Mouse (Mus musculus) spleen, adult 12 weeks (tissue): Measurements from ENCODE around the gene Ralgps2.

Source experiments
- DNase-seq: peaks from one replicate; pipeline ENCODE4 v3.0.0; 2022; ENCODE audit warnings: low spot score

Gene Ralgps2

DNA sequence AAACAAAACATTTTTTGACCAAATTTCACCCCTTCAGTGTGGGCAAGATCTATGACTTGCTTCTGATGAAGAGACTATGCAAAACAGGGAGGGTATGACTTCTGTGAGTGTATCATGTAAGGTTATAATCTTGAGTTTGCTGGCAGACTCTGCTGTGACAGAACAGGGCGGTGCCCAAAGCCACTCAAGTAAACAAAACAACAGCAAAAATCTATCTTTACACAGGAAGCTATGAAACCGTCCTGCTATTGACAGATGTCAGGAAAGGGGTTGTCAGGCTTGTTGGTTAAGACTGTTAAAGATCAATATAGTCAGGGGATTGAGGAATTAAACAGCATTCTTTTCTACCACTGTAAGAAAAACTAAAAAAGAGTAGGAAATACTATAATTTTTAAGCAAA is 33.8 kb downstream of the Ralgps2 start:
- DNase-seq = no peak

DNA sequence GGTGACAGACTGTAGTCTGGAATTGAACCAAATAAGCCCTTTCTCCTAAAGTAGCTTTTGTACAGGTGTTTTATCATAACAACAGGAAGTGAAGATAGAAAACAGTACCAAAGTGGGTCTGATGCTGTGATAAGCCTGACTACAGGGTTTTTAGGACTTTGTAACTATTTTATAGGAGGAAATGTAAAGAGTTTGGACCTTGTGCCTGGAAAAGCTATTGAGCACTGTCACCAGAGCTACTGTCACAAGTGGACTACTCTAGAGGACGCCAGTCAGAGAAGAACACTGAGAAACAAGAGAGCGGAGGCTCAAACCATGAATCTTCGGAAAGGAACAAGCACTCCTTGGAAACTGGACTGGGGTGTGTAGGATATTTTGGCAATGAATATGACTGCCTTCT is 35.5 kb downstream of the Ralgps2 start:
- no peak for DNase-seq

DNA sequence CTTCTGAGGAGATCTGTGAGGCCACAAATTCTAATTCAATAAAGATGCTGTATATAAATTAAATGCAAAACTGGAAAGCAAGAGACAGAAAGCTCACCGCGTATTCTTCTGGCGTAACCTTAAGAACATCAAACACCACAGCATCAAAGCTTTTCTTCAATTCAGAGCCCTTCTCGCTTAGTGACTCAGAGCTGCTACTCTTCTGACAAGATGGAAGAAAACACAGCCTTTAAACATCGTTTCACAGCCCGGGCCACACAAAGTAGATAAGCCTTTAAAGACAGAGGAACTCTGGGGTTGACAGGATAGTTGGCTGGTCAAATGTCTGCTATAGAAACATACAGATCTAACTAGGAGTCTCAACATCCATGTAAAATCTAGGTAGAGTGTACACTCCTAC is 37.7 kb downstream of the Ralgps2 start:
- no peak for DNase-seq

DNA sequence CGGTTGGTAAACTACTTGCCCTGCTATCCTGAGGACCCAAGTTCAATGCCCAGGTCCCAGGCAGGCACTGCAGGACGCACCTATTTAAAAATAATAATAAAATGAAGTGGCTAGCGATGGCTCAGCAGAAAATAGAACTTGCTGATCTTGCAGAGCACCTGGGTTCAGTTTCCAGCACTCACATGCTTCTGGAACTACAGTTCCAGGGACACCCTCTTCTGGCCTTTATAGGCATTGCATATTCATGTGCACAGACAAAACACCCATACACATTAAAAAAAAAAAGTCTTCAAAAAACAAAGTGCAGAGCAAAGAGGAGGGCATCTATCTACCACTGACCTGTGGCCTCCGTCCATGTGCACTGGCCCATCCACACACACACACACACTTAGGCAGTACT is 47.9 kb downstream of the Ralgps2 start:
- DNase-seq = no peak

DNA sequence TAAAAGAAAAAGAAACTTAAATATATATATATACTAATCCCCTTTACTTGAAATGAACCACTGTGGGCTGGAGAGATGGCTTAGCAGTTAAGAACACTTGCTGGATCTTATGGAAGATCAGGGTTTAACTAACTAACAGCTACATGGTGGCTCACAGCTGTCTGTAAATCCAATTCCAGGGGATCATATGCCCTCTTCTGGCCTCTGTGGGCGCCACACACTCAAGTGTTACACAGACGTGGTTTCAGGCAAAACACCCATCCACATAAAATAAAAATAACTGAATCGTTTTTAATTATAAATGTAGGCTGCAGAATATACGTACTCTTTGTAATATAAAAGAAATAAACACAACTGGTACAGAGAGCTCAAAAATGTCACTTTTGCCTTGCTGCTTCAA is 50.6 kb downstream of the Ralgps2 start:
- DNase-seq = no peak

DNA sequence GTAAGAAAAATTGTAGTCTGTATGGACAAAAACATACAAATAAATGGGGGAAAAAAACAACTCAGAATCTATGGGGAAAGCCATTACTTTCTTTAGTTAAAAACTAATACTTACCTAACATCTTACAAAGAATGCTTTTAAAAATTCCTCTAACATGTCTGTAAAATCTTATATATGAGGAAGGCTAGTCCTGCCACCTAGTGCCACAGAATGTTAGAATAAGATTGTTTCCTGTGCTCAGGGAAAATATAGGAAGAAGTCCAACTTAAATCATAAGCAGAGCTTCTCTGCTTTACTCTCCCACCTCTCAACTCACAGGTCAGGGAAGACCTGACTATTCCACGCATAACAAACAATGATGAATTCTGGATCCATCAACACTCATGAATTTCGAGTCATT is 53.5 kb downstream of the Ralgps2 start:
- DNase-seq = no peak

DNA sequence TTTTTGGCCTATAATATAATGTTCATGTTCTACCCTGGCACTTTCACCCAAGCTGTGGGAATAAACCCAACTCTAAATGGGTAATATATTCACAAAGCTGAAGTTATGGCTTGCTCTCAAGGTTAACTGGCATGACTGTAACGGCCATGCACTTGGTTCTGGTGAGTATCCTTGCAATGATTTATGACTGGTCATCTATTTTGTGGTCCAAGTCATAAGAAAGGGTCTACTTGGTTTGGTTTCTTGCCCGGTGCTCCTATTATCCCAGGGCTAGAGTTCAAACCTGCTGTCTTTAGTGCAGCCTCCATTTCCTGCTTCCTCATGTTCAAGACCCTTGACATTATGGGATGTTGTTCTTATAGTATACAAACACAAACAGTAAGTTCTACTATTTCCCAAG is 54.6 kb downstream of the Ralgps2 start:
- no peak for DNase-seq

DNA sequence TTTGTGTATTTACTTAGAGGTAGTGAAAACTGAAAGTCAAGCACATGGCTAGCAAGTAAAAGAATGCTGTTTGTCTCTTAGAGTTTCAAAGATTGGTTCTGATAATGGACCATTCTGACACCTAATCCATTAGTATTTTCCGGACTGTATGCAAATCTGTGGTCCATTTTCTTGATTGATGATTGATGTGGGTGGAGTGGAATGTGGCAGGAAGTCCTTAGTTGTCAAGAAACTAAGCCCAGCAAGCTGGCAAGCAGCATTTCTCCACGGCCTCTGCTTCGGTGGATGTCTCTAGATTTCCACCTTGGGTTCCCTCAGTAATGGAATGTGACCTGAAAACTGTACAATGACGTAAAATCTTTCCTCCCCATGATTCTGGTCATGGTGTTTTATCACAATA is 68.8 kb downstream of the Ralgps2 start:
- DNase-seq = no peak

DNA sequence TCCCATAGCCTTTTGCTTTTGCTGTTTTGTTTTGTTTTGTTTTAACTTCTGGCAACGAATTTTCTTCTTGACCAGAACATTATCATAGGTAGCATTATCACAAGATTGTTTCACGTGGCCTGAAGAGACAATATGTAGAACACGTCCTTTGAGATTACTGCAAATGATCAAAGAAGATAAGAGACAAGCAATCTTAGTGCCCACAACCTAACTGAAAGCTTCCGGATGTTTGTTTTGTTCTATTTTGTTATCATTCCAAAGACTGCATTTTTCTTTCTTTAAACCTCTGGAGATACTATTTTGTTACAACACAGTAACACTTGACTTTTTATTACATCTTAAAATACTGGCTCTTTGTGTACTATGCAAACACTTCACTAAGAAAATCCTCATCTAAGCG is 69.4 kb downstream of the Ralgps2 start:
- DNase-seq = no peak

DNA sequence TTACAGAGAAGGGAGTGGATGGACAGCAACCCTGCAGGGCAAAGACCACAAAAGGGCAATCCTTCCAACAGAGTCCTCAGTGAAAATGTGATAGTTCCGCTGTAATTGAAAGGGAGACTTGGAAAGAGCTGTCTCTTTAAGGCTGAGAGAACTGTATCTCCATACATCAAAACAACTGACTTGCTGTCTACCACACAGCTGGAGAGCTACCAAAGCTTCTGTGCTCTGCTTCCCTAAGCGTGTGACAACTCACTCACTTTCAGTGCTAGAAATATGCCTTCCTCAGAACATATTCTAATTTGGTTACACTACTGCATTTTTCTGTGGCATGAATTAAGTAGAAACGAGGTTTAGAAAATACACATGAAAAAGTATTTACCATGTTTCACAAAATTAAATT is 75.2 kb downstream of the Ralgps2 start:
- DNase-seq = no peak

DNA sequence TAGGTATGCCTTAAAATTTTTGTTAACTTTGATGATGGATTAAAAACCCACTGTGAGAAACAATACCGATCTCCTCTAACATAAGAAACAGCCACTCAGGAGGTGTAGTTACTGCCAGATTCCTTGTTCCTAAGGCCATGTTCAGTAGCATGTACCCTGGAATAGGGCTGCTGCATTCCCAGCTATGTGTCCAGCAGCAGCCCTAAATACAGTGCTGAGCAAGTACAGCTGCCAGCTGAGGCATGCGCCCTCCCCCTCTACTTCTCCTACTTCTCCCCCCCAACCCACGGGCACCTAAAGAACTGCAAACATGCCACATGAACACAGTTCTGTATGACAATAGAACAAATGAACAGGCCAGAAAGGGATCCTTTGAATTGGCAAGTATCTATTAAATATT is 75.7 kb downstream of the Ralgps2 start:
- no peak for DNase-seq

DNA sequence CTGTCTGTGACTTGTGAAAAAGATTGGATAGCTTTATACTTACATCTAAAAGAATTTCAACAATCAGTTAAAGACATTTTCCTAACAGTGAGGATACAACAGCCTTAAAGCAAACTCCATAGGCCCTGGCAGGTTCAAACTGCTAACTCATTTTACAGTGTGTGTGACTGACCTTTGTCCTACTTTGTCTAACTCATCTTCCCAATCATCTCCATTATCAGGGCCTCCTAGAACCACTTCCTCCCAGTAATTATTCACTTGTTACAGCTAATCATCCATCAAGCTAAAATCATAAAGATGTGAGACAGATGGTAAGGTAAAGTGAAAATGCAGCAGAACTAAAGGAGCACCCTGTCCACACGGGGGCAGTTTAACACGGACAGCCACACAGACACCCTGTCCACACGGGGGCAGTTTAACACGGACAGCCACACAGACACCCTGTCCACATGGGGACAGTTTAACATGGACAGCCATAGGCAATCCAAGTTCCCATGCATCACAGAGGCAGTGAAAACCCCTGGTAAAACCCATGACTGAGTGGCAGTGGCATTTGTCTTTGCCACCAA is 77.9 kb downstream of the Ralgps2 start:
- peak; percentile 4 for DNase-seq

DNA sequence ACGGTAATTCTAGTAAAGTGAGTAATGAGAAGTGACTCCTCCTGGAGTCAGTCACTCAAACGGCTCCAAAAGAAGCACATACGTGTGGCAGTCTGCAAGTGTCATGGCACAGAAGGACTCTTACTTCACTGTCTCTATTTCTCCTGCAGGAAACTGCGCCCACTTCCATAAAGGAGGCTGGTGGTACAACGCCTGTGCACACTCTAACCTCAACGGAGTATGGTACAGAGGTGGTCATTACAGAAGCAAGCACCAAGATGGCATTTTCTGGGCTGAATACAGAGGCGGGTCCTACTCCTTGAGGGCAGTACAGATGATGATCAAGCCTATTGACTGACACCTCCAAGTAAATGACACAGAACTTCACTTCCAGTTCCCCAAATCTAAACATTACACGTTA is 79.2 kb downstream of the Ralgps2 start:
- no peak for DNase-seq

DNA sequence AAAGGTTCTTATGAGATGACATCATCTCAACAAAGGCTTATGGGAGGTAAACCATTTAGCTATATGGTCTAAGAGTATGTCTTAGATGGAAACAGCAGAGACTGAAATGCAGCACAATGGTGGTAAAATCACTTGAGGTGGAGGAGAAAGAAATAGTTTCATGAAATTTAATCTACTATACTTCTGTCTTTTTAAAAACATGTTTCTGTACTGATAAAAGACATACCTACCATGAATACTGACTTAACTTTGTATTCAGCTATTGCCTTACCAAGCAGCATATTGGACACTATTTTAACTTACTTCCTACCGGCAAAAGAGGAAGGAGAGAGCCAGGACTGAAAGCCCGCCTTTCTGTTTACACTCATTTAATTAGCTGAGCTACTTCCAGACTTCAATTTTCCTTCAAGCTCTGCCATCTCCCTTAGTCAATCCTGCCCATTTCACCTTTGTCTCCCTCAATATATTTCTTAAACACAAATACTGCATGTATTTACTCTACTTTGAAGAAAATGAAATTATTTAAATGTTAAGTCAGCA is 79.6 kb downstream of the Ralgps2 start:
- DNase-seq = no peak

DNA sequence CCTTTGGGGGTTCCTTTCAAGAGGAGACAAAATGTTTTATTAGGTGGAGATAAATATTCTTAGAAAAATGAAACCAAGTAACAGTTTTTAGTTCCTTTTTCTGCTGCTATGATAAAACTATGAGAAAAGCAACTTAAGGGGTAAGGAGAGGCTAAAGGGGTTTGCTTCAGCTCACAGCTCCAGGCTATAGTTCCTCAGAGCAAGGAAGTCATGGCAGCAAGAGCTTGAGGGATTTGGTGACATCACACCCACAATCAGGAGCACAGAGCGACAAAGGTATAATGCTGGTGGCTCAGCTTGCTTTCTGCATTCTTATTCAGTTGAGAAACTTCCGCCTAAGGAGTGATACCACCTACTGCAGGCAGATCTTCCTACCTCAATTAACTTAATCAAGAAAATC is 80.3 kb downstream of the Ralgps2 start:
- no peak for DNase-seq

DNA sequence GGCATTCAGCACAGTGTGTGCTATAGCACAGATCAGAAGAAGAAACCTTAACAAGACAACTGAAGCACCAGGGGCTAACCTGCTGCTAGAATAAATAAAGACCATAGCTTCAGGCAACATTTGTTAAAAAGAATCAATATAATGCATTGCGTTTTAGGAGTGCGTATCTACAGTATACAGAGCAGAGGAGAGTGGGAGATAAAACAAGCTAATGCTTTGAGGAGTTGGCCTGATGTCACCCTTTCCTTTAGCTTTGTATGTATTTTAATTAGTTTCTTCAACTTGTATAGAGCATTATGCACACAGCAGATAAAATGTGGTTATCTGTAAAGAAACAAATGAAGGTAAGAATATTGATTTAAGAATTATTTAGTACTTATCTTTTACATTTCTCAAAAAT is 82.8 kb downstream of the Ralgps2 start:
- no peak for DNase-seq

DNA sequence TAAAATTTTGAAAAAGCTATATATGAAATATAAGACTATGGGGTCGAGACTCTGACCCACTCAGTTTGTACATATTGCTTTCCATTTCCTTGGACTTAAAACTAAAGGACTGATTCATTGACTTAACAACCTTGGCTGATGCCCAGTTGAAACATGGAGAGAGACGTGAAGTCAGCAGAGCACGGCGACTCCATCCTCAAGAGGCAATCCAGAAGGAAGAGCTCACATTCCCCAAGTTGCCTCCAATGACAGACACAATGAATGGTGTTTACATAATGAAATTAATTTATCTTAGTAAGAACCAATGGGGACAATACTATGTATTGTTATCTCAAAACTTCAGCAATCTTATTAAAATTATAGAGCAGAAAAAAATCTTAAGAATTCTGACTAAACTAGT is 84.9 kb downstream of the Ralgps2 start:
- DNase-seq = no peak

DNA sequence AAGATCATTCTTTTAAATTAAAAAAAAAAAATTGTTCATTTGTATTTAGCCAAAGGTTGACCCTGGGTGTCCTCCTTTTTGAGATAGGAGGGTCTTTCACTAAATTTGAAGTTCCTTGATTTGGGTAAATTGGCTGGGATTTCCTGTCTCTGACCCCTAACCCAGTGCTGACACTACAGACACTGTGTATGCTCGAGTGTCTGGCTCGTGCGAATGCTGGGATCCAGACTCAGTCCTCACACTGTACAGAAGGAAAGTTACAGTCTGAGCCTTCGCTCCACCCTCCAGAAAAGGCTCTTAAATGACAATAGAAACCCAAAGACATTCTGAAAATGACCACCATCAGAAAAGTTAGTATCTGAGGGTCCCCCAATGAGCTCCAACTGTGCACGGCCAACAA is 86.6 kb downstream of the Ralgps2 start:
- DNase-seq = no peak

DNA sequence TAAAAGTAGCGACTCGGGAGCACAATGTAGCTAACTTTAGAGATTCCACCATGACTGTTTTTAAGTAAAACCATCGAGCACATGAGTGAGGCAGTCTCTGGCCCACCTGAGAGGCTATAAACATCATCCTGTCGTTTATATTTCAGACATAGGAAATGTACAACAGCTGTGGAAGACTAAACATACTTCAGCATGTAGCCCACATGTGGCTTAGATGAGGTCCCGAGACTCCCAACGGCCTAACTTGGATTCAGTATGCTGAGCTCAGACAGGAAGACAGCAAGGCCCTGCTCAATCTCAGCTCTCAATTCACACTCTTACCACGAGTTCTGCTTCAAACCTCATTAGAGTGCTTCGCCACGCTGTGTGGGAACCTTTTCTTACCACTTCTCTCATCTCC is 87.0 kb downstream of the Ralgps2 start:
- DNase-seq = no peak

DNA sequence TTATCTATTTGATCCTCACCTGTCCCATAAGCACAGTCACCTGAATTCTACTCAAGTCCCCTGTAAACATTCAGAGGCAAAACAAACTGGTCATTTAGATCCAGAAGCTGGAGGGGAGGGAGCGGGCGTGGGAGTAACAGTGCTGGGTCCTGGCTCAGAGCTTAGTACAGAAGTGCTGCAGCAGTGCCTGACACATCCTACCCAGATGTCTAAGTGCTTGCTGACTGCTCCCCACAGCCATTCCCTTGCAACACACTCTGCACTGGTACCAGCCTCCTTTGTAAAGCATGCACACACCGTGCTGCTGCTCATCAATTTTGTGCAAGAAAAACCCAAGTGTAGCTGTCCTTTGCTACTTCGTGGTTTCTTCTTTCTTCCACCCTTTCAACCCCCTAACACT is 92.3 kb downstream of the Ralgps2 start:
- DNase-seq = no peak

DNA sequence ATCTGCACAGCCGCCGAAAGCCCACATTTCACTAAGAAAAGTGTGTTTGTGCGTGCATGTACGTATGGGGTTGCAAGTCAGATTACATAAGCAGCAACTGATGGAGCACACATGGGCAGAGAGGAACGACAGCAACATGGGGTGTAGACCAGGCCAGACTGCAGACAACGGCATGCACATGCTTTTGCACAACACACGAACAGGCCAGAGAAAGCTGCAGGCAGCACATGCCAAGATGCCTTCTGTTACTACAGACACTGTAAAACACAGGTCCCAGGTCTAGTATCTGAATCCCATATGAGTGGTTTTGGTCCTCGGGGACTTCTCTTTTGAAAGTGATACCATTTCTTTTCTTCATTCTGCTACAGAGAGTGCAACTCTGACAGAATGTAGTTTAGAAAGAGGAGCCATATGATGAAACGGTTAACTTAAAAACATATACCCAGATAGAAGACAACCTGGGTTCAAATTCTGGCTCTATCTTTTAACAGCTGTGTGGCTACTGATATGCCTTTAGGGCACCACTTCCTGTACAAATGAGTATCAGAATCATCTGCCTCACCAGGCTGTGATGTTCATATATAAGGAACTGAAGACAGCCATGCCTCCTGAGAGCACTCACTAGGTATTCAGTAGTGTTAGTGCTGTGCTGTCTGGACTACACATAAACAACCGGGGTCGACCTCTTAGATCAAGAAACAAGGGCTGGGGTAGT is 97.6 kb downstream of the Ralgps2 start:
- DNase-seq = no peak

DNA sequence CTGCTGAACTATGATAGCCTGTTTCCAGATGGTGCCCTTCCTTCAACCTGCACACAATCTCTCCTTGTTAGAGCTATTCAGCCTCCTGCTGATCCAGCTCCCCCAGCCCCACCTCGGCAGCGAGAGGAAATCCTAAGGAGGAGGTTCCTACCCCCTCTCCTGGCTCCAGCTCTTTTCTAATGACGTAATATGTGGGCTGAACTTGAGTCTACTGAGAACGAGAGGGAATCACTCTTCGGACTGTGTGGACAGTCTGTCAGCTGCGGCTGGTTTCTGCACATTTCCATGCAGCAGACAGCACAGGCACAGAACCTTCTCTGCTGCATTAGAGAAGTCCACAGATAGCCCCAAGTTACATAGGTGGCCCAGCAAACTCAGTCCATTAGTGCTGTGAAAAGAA is 100.7 kb downstream of the Ralgps2 start:
- no peak for DNase-seq

DNA sequence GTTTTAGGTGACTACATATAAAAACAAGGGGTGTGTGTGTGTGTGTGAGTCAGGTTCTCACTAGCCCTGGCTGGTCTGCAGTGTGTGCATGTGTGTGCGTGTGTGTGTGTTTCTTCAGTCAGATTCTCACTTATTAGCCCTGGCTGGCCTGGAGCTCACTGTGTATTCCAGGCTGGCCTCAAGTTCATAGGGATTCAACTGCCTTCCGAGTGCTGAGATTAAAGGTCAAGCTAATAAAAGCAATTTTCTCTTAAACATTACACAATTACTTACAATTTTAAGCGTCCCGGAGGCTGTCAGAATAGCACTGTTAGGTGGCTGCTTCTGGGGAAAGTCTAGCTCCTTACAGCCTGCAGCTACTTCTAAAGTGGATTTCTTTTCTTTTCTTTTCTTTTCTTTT is 101.2 kb downstream of the Ralgps2 start, which contains the start of gene Angptl1:
Angptl1 (plus strand) TSS at position 386 of the 400 bp plus-strand sequence.
- DNase-seq = no peak

DNA sequence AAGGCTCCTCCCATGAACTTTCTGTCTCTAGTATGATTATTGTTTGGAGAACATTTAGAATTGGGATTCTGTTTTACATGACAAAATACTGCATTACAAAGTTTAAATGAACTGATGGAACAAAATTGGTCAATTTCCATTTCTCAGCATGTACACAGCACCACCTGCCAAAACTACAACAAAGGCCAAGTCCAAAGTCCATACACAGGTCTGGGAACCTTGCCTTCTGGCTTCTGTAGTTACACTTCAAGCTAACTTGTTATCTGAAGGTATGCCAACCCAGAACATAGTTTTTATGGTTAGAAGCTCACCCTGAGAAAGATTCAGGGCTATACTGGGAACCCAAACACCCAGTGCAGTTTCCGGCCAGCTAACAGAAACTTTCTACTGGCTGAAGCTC is 120.2 kb downstream of the Ralgps2 start:
- no peak for DNase-seq
